Mouse (Mus musculus) myocyte (in vitro differentiated cells): ENCODE data around the gene Wdr61. TPM values are rescaled to one million over a fixed set of nuclear protein-coding genes. Genes with fewer than 3 reads are reported as not detected.

Experiments
- H3K27me3 ChIP-seq: one replicate; pipeline ENCODE4 v1.6.1; 2011; ENCODE audit not compliant: control insufficient read depth, insufficient read depth, insufficient read length
- H3K36me3 ChIP-seq: one replicate; pipeline ENCODE4 v1.6.1; 2011; ENCODE audit not compliant: control insufficient read depth, insufficient read depth
- H3K4me2 ChIP-seq: one replicate; pipeline ENCODE4 v1.6.1; 2011; ENCODE audit warnings: low read depth, control low read depth
- H3K4me3 ChIP-seq: one replicate; pipeline ENCODE4 v1.5.1; 2011; ENCODE audit warnings: mild to moderate bottlenecking, control low read depth, moderate library complexity
- H3K79me2 ChIP-seq: one replicate; pipeline ENCODE4 v1.6.1; 2011; ENCODE audit not compliant: control insufficient read depth, insufficient read depth
- H3ac ChIP-seq: one replicate; pipeline ENCODE4 v1.6.1; 2011; ENCODE audit not compliant: control insufficient read depth, insufficient read length
- CEBPB ChIP-seq: IDR thresholded peaks from 2 replicates; pipeline ENCODE4 v1.6.1; 2011; ENCODE audit warnings: mild to moderate bottlenecking, moderate library complexity; ENCODE audit not compliant: poor library complexity, insufficient read depth, severe bottlenecking
- E2F4 ChIP-seq: IDR thresholded peaks from one replicate; pipeline ENCODE4 v1.6.1; 2011; ENCODE audit warnings: mild to moderate bottlenecking, control low read depth, moderate library complexity; ENCODE audit not compliant: insufficient read depth
- MAX ChIP-seq: IDR thresholded peaks from one replicate; pipeline ENCODE4 v1.6.1; 2011; ENCODE audit warnings: low read depth, mild to moderate bottlenecking, control low read depth
- MYOD1 ChIP-seq, 3 experiments: IDR thresholded peaks; one replicate each; pipeline ENCODE4 v1.6.1; 2011; ENCODE audit warnings: control low read depth in 2 of 3, low read depth in 2 of 3, mild to moderate bottlenecking in 2 of 3, moderate library complexity in 1 of 3; ENCODE audit not compliant: insufficient read length in 2 of 3, control insufficient read depth in 1 of 3
- MYOG ChIP-seq, 3 experiments: IDR thresholded peaks; one replicate each; pipeline ENCODE4 v1.6.1; 2011; ENCODE audit warnings: control low read depth in 2 of 3, low read depth in 2 of 3, mild to moderate bottlenecking in 2 of 3; ENCODE audit not compliant: insufficient read length in 2 of 3, control insufficient read depth in 1 of 3, insufficient read depth in 1 of 3
- POLR2A ChIP-seq: IDR thresholded peaks from one replicate; pipeline ENCODE4 v1.6.1; 2011; ENCODE audit warnings: low read depth, mild to moderate bottlenecking, control low read depth, moderate library complexity; ENCODE audit not compliant: insufficient read length
- POLR2AphosphoS2 ChIP-seq: IDR thresholded peaks from one replicate; pipeline ENCODE4 v1.6.1; 2011; ENCODE audit warnings: low read depth, control low read depth; ENCODE audit not compliant: insufficient read length
- REST ChIP-seq: IDR thresholded peaks from one replicate; pipeline ENCODE4 v1.6.1; 2011; ENCODE audit warnings: mild to moderate bottlenecking, control low read depth, moderate library complexity; ENCODE audit not compliant: insufficient read depth, insufficient read length
- SRF ChIP-seq: IDR thresholded peaks from one replicate; pipeline ENCODE4 v1.6.1; 2011; ENCODE audit warnings: low read depth; ENCODE audit not compliant: control insufficient read depth, insufficient read length
- TCF12 ChIP-seq: IDR thresholded peaks from one replicate; pipeline ENCODE4 v1.6.1; 2011; ENCODE audit warnings: mild to moderate bottlenecking, control low read depth; ENCODE audit not compliant: poor library complexity, insufficient read depth, severe bottlenecking
- TCF3 ChIP-seq: IDR thresholded peaks from one replicate; pipeline ENCODE4 v1.6.1; 2011; ENCODE audit warnings: low read depth, control low read depth; ENCODE audit not compliant: insufficient read length
- USF1 ChIP-seq: IDR thresholded peaks from one replicate; pipeline ENCODE4 v1.6.1; 2011; ENCODE audit warnings: low read depth, mild to moderate bottlenecking, control low read depth, moderate library complexity
- polyA plus RNA-seq: library from polyadenylated mRNA; unstranded; fragments of >200 nt; fragmentation: generic; extraction: Trizol; gene quantifications from one replicate; pipeline ENCODE4 v1.2.1, GENCODE M21; 2012; ENCODE audit warnings: missing spikeins

The Wdr61 gene
- polyA plus RNA-seq, 1 experiment = 41.7 TPM

DNA sequence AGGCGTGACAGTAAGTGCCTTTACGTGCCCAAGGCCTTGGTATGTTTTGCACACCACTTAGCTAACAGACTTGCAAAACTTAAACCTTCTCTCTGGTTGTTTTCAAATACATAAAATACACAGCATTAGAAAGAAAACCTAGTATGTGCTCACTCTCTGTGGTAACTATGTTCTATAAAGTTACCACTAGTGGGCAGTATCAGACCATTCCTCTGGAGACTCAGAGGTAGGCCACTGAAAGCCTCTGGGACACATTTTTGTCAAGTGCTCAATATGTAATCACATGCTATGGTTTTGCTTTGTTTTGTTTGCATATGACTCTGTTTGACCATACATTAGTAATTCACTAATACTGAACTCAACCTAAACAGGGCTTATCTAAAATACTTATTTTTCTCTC lies 2.2 kb downstream of the Wdr61 start:
- TF ChIP-seq MAX (no peak), MYOD1 (IDR thresholded peaks at IDR 0.05; ENCODE audit: control insufficient read depth in 1 of 3, insufficient read length in 2 of 3, low read depth in 2 of 3) (no peak), TCF12 (no peak), CEBPB (no peak), USF1 (no peak), E2F4 (no peak), POLR2AphosphoS2 (no peak), POLR2A (no peak), SRF (no peak), REST (no peak), TCF3 (no peak), MYOG (IDR thresholded peaks at IDR 0.05; ENCODE audit: control insufficient read depth in 1 of 3, insufficient read depth in 1 of 3, insufficient read length in 2 of 3, low read depth in 2 of 3) (no peak)
- H3K27me3 ChIP-seq = no peaks in the 10 kb centered on the region
- no peak overlapping the region for H3K4me2 ChIP-seq
- H3K4me3 ChIP-seq = no peak overlapping the region
- peaks cover 18% of the 10 kb centered on the region for H3K36me3 ChIP-seq
- H3ac ChIP-seq = no peak overlapping the region
- H3K79me2 ChIP-seq = peaks cover 35% of the 10 kb centered on the region

DNA sequence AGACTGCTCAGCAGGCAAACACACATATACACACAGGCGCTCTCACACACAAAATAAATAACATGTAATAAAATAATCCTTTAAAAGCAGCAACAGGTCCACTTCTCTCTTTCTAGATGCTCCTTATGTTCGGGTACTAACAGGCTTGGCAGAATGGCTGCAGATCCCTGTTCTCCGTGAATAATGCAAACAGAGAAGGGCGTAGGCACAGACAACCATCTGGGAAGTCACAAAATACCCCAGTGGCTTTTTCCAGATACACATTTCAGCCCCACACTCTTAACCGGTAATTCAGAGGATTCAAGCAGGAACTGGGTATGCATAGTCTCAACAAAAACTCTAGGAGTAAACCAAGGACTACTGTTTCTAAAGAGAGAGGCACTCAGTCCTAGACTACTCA lies 8.0 kb downstream of the Wdr61 start:
- Histone ChIP-seq H3K79me2 (peaks cover 6% of the 10 kb centered on the region), H3ac (no peak overlapping the region), H3K27me3 (no peaks in the 10 kb centered on the region), H3K36me3 (peaks cover 30% of the 10 kb centered on the region), H3K4me2 (no peak overlapping the region), H3K4me3 (no peak overlapping the region)
- no peak for TF ChIP-seq E2F4
- TF ChIP-seq CEBPB = no peak
- TF ChIP-seq MYOG (IDR thresholded peaks at IDR 0.05; ENCODE audit: control insufficient read depth in 1 of 3, insufficient read depth in 1 of 3, insufficient read length in 2 of 3, low read depth in 2 of 3) = no peak
- TF ChIP-seq TCF3 = no peak
- no peak for TF ChIP-seq POLR2AphosphoS2
- TF ChIP-seq MAX = no peak
- TF ChIP-seq SRF = no peak
- TF ChIP-seq TCF12 = no peak
- TF ChIP-seq MYOD1 (IDR thresholded peaks at IDR 0.05; ENCODE audit: control insufficient read depth in 1 of 3, insufficient read length in 2 of 3, low read depth in 2 of 3) = no peak
- TF ChIP-seq POLR2A = no peak
- no peak for TF ChIP-seq USF1
- TF ChIP-seq REST = no peak

DNA sequence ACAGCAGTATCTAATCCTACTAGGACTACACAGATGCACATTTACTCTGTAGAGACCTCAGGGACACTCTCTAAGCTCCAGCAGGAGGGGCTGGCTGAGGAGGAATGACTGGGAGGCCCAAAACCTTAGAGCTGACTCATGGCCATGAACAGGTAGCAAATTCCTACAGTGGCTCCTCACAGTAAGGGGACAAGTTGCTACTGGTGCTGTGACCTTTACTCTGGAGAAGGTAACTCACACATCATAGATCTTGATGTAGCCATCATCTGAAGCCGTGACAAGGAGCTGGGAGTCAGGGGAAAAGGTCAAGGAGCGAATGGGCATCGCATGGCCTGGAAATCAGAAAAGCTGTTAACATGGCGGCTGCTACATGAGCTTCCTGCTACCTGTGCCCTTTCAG lies 11.7 kb downstream of the Wdr61 start:
- Histone ChIP-seq H3K27me3 (no peaks in the 10 kb centered on the region), H3K79me2 (no peaks in the 10 kb centered on the region)

DNA sequence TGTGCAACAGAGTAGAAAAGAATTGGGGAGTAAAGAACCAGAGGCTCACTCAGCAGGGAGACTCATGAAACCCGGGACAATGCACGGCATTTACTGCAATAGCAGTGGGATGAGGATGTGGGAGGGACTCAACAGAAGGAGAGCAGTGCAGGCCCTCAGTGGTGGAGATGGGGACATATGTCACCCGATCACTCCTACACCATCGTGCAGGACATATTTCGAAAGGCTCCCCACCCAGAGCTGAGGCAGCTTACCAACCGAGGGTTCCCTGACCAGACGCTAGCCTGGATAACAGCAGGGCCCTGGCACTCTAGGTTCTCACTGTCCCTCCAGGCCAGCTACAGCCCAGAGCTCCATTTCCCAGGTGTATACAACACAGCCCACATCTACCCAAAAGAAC lies 12.2 kb downstream of the Wdr61 start:
- TF ChIP-seq TCF3 = no peak
- no peak for TF ChIP-seq MYOD1 (IDR thresholded peaks at IDR 0.05; ENCODE audit: control insufficient read depth in 1 of 3, insufficient read length in 2 of 3, low read depth in 2 of 3)
- TF ChIP-seq REST = no peak
- TF ChIP-seq POLR2A = no peak
- no peak for TF ChIP-seq TCF12
- TF ChIP-seq MAX = no peak
- TF ChIP-seq CEBPB = no peak
- no peak overlapping the region for H3ac ChIP-seq

More for the DNA sequence above, 11.7 kb downstream of the Wdr61 start:
- Histone ChIP-seq H3K4me3 (no peak overlapping the region), H3K4me2 (no peak overlapping the region), H3K36me3 (peaks cover 39% of the 10 kb centered on the region), H3ac (no peak overlapping the region)
- TF ChIP-seq TCF3 (no peak), CEBPB (no peak), E2F4 (no peak), POLR2A (no peak), SRF (no peak), MAX (no peak), REST (no peak), MYOD1 (IDR thresholded peaks at IDR 0.05; ENCODE audit: control insufficient read depth in 1 of 3, insufficient read length in 2 of 3, low read depth in 2 of 3) (no peak)

DNA sequence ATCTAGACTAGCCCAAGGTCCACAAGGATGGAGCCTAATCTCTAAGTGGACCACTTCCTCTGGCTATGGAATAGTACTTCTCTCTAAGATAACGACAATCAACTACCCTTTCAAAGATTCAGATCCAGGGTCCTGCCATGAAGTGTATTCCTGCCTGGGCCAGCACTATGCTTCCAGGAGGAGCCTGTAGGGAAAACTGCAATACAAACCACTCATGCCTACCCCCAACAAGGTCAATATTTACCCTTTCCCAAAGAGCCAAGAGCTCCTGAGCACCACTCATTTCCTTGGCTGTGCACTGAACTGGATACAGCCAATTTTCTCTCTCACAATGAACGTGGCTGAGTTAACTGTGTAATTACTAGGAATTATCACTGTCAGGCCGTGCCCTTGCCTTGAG lies 16.8 kb downstream of the Wdr61 start:
- H3K4me3 ChIP-seq = no peak overlapping the region
- no peaks in the 10 kb centered on the region for H3K27me3 ChIP-seq
- no peak overlapping the region for H3ac ChIP-seq
- peaks cover 40% of the 10 kb centered on the region for H3K36me3 ChIP-seq
- no peak overlapping the region for H3K4me2 ChIP-seq
- H3K79me2 ChIP-seq = no peaks in the 10 kb centered on the region
- no peak for TF ChIP-seq SRF
- no peak for TF ChIP-seq TCF12
- TF ChIP-seq CEBPB = no peak
- no peak for TF ChIP-seq POLR2AphosphoS2
- TF ChIP-seq MAX = no peak
- no peak for TF ChIP-seq MYOG (IDR thresholded peaks at IDR 0.05; ENCODE audit: control insufficient read depth in 1 of 3, insufficient read depth in 1 of 3, insufficient read length in 2 of 3, low read depth in 2 of 3)

More for the DNA sequence above, 12.2 kb downstream of the Wdr61 start:
- Histone ChIP-seq H3K4me2 (no peak overlapping the region), H3K36me3 (peaks cover 37% of the 10 kb centered on the region), H3K4me3 (no peak overlapping the region), H3K27me3 (no peaks in the 10 kb centered on the region), H3K79me2 (no peaks in the 10 kb centered on the region)
